Mouse (Mus musculus): ENCODE results near the gene Ets1. TPM values are rescaled to one million over a fixed set of nuclear protein-coding genes. Genes with fewer than 3 reads are reported as not detected.

Gene Ets1
- polyA plus RNA-seq (2014; fragmentation: Illumina TruSeq; extraction: RNeasy Lipid Tissue Mini Kit (QIAGEN cat#74804); ENCODE audit: low read depth, low replicate concordance): 27.9 TPM

DNA sequence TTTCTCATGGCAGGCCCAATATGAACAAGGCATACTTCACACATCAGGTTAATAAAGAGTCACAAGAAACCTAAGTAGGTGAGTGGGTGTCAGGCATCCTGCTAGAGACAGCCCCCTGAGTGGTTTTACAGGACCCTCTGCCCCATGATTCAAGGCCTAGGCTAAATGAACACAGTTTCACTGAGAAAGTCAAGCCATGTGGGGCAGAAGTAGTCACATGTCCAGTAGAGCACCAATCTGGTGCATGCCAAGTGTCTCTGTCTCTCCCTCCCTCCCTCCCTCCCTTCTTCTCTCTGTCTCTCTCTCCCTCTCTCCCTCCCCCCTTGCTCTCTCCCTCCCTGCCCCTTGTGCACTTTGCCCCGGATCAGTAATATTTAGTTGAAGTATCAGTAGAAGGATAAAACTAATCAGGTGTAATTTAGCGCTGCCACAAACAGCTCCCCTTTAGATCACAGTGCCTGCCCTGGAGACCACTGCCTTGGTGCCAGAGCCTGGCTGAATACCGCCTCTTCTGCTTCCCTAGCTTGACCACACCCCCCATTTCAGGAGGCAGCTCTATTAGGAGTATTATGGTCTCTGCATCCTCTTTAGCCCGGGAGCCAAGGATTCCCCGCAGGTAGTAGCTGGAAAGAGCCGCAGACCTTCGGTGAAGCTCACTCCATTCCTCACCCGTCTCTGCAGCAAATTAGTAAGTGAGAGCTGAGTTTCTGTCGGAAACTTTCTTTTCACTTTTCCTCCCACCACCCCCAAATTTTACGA is at the start of gene Ets1:
Ets1 (plus strand) TSS at position 595 of the 759 bp plus-strand sequence.

Other genes starting within 250 kb of the Ets1 start
- 11.9 TPM for gene Fli1, start 93.4 kb upstream of the Ets1 start, polyA plus RNA-seq (2014; fragmentation: Illumina TruSeq; extraction: RNeasy Lipid Tissue Mini Kit (QIAGEN cat#74804); ENCODE audit: low read depth, low replicate concordance)

All from heart, adult 10 weeks (tissue).